Mouse (Mus musculus) embryonic facial prominence, embryonic 13.5 days (tissue): Measurements from ENCODE around the gene Orai3. TPM values are rescaled to one million over a fixed set of nuclear protein-coding genes. Genes with fewer than 3 reads are reported as not detected.

Source experiments
- ATAC-seq: fragments of 200-750 bp; cut with Nextera tagmentation; 2 replicates; pipeline ENCODE4 v1.8.0; 2017; ENCODE audit warnings: low read depth; ENCODE audit not compliant: insufficient number of reproducible peaks, insufficient read depth, low FRiP score, low TSS enrichment
- H3K27ac ChIP-seq: fragments of 300-500 bp; sonication (generic); 2 replicates; pipeline ENCODE4 v1.5.1; 2015; ENCODE audit warnings: moderate library complexity, mild to moderate bottlenecking, inconsistent platforms
- H3K27me3 ChIP-seq: fragments of 300-500 bp; sonication (generic); 2 replicates; pipeline ENCODE4 v1.6.1; 2015; ENCODE audit warnings: mild to moderate bottlenecking, inconsistent platforms
- H3K36me3 ChIP-seq: fragments of 300-500 bp; sonication (generic); 2 replicates; pipeline ENCODE4 v1.6.1; 2015; ENCODE audit warnings: mild to moderate bottlenecking, inconsistent platforms
- H3K4me1 ChIP-seq: fragments of 300-500 bp; sonication (generic); 2 replicates; pipeline ENCODE4 v1.6.1; 2015; ENCODE audit warnings: inconsistent platforms
- H3K4me2 ChIP-seq: fragments of 300-500 bp; sonication (generic); 2 replicates; pipeline ENCODE4 v1.6.1; 2015; ENCODE audit warnings: moderate library complexity, mild to moderate bottlenecking, inconsistent platforms
- H3K4me3 ChIP-seq: fragments of 300-500 bp; sonication (generic); 2 replicates; pipeline ENCODE4 v1.5.1; 2015; ENCODE audit warnings: mild to moderate bottlenecking, inconsistent platforms
- H3K9ac ChIP-seq: fragments of 300-500 bp; sonication (generic); 2 replicates; pipeline ENCODE4 v1.6.1; 2015; ENCODE audit warnings: mild to moderate bottlenecking, inconsistent platforms
- H3K9me3 ChIP-seq: fragments of 300-500 bp; sonication (generic); 2 replicates; pipeline ENCODE4 v1.6.1; 2016; ENCODE audit warnings: inconsistent platforms
- WGBS: fragments of 180-500 bp; shearing (Covaris S2); methylation state at CpG from one replicate; pipeline ENCODE4 v1.1.7; 2015; ENCODE audit warnings: mixed read lengths; 5-methylcytosine and 5-hydroxymethylcytosine counted together
- polyA plus RNA-seq: library from polyadenylated mRNA; unstranded; fragments of >200 nt; fragmentation: Nextera tagmentation; extraction: Ambion mirVana; gene quantifications from 2 replicates; pipeline ENCODE4 v1.2.1, GENCODE M21; 2015

Gene Orai3
- polyA plus RNA-seq, 1 experiment from 2014 or later, result 16.4 TPM

GRCm38 (mm10) chr7:127815954-127816821, 46.6 kb downstream of the Orai3 start:
- 52% methylated on average over 15 of the region's 15 CpGs for WGBS
- Histone ChIP-seq H3K4me1 (peaks cover 6% of the 10 kb centered on the region), H3K27me3 (no peaks in the 10 kb centered on the region), H3K9ac (peak overlapping the region; percentile 41), H3K36me3 (peaks cover 32% of the 10 kb centered on the region), H3K4me3 (no peak overlapping the region), H3K4me2 (no peak overlapping the region), H3K9me3 (no peaks in the 10 kb centered on the region), H3K27ac (0 out of 2 replicates have a peak overlapping the region, but pooled peaks have one; percentile 8)
- ATAC-seq, result no peak

- H3K4me3 ChIP-seq, result no peak overlapping the region
- WGBS, result 83% methylated on average over 7 of the region's 7 CpGs
- no peaks in the 10 kb centered on the region for H3K27me3 ChIP-seq
- no peak overlapping the region for H3K27ac ChIP-seq
- H3K9me3 ChIP-seq, result no peaks in the 10 kb centered on the region
- H3K4me1 ChIP-seq, result peaks cover 9% of the 10 kb centered on the region
- no peak overlapping the region for H3K9ac ChIP-seq
- H3K4me2 ChIP-seq, result no peak overlapping the region
- ATAC-seq, result no peak
- H3K36me3 ChIP-seq, result peaks cover 28% of the 10 kb centered on the region
These were observed 47.4 kb downstream of the Orai3 start for GRCm38 (mm10) chr7:127817053-127817452.

DNA sequence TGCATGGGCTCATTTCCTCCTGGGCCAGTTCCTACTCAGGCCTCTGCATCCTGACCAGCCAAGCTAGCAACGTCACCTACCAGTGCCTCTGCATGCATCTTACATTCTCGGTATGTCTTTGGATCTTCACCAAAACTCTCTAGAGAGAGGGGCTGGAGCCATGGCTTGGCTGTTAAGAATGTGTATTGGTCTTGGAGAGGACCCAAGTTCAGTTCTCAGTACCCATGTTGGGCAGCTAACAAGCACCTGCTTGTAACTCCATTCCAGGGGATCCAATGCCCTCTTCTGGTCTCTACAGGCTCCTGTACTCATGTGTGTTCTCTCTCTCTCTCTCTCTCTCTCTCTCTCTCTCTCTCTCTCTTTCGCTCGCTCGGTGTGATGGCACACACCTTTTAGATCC, 48.2 kb downstream of the Orai3 start:
- no peaks in the 10 kb centered on the region for H3K27me3 ChIP-seq
- no peaks in the 10 kb centered on the region for H3K9me3 ChIP-seq
- H3K4me3 ChIP-seq, result no peak overlapping the region
- H3K27ac ChIP-seq, result no peak overlapping the region
- peaks cover 21% of the 10 kb centered on the region for H3K36me3 ChIP-seq
- no peak for ATAC-seq
- H3K9ac ChIP-seq, result no peak overlapping the region
- H3K4me1 ChIP-seq, result peaks cover 16% of the 10 kb centered on the region
- H3K4me2 ChIP-seq, result no peak overlapping the region
- 96% methylated on average over 5 of the region's 5 CpGs for WGBS

- Histone ChIP-seq H3K27ac (no peak overlapping the region; the same call in 1 of the 2 replicates), H3K9ac (no peak overlapping the region)
These were observed 51.4 kb downstream of the Orai3 start for GRCm38 (mm10) chr7:127820836-127821509.

GRCm38 (mm10) chr7:127822494-127822893, 52.9 kb downstream of the Orai3 start:
- H3K36me3 ChIP-seq, result peaks cover 2% of the 10 kb centered on the region; the same call in 1 of the 2 replicates
- ATAC-seq, result no peak
- no peaks in the 10 kb centered on the region for H3K9me3 ChIP-seq
- no peak overlapping the region for H3K4me3 ChIP-seq
- H3K4me2 ChIP-seq, result peak overlapping the region; percentile 72; the same call in 1 of the 2 replicates
- H3K27me3 ChIP-seq, result no peaks in the 10 kb centered on the region
- H3K9ac ChIP-seq, result no peak overlapping the region
- H3K4me1 ChIP-seq, result peaks cover 30% of the 10 kb centered on the region
- H3K27ac ChIP-seq, result no peak overlapping the region
- 85% methylated on average over 3 of the region's 3 CpGs for WGBS

More at GRCm38 (mm10) chr7:127820836-127821509, 51.4 kb downstream of the Orai3 start:
- Histone ChIP-seq H3K9me3 (no peaks in the 10 kb centered on the region), H3K4me3 (no peak overlapping the region), H3K36me3 (no peaks in the 10 kb centered on the region; the same call in 1 of the 2 replicates), H3K27me3 (no peaks in the 10 kb centered on the region), H3K4me1 (peaks cover 34% of the 10 kb centered on the region), H3K4me2 (no peak overlapping the region)
- 51% methylated on average over 13 of the region's 13 CpGs for WGBS
- no peak for ATAC-seq

GRCm38 (mm10) chr7:127823236-127824171, 53.9 kb downstream of the Orai3 start:
- WGBS, result 67% methylated on average over 11 of the region's 11 CpGs
- H3K4me1 ChIP-seq, result peaks cover 30% of the 10 kb centered on the region
- H3K27ac ChIP-seq, result peak overlapping the region; percentile 72
- peak overlapping the region; percentile 86 for H3K9ac ChIP-seq
- ATAC-seq, result no peak
- H3K4me3 ChIP-seq, result peak overlapping the region; percentile 73
- 0 out of 2 replicates have a peak, but pooled peaks cover 2% of the 10 kb centered on the region for H3K36me3 ChIP-seq
- peak overlapping the region; percentile 72 for H3K4me2 ChIP-seq
- H3K9me3 ChIP-seq, result no peaks in the 10 kb centered on the region
- H3K27me3 ChIP-seq, result no peaks in the 10 kb centered on the region

DNA sequence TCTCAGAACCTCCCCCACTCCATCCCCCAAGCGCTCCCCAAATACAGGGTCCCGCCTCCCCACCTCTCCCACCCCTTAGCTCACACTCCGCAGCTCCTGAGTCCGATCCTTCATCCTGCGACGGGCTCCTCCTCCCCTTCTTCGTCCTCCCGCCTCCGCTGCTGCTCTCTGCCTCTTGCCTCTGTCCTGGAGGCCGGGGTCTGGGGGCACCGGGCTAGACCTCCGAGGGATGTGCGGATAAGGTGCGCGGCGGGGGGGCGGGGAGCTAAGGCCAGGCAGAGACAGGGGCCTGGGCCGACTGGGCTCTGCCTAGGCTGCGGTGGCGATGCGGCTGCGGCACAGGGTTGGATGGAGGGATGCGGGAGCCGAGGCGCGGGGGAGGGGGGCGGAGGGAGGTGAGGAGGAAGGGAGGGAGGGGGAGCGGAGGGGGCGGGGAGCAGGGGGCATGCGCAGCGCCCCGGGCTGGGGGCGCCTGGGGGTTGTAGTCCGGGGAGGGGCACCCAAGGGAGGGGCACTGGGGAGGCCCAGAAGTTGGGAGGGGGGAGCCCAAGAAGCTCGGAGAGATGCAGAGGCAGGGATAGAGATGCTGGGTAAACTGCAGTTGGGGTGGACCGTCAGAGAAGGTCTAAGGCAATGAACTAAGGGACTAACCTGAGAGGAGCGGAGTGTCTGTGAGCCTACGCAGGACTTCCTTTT, 54.7 kb downstream of the Orai3 start, which contains the start of the genes Stx4a and Stx1b:
TSS of gene Stx4a (plus strand) at position 119 of the 696 bp plus-strand sequence.
TSS of gene Stx1b (minus strand) at position 374 of the 696 bp plus-strand sequence.
- Histone ChIP-seq H3K27me3 (no peaks in the 10 kb centered on the region), H3K9me3 (no peaks in the 10 kb centered on the region), H3K9ac (peak within 1 kb of the TSS; percentile 86), H3K36me3 (0 out of 2 replicates have a peak, but pooled peaks cover 2% of the 10 kb centered on the region), H3K4me2 (peak within 1 kb of the TSS; percentile 72), H3K27ac (peak within 1 kb of the TSS; percentile 72), H3K4me1 (peaks cover 30% of the 10 kb centered on the region), H3K4me3 (peak within 1 kb of the TSS; percentile 73)
- peak; percentile 74 for ATAC-seq
- 4% methylated on average over 33 of the region's 38 CpGs for WGBS

Other genes starting within 250 kb of the Orai3 start
- 7.0 and 8.1 TPM in 2 replicates for gene Tmem265, start 208.4 kb upstream of the Orai3 start, polyA plus RNA-seq
- 39.7 and 40.6 TPM in 2 replicates for gene Phkg2, start 196.5 kb upstream of the Orai3 start, polyA plus RNA-seq
- 8.8 and 12.1 TPM in 2 replicates for gene Ccdc189, start 181.2 kb upstream of the Orai3 start, polyA plus RNA-seq
- gene Rnf40, start 181.0 kb upstream of the Orai3 start, polyA plus RNA-seq, result 51.2 and 58.1 TPM in 2 replicates
- gene Zfp629, start 154.0 kb upstream of the Orai3 start, polyA plus RNA-seq, result 15.8 and 18.8 TPM in 2 replicates
- 78.0 and 96.8 TPM in 2 replicates for gene Bcl7c, start 60.9 kb upstream of the Orai3 start, polyA plus RNA-seq
- gene Ctf1, start 57.1 kb upstream of the Orai3 start, polyA plus RNA-seq, result 29.8 and 32.6 TPM in 2 replicates
- gene Ctf2, start 37.6 kb upstream of the Orai3 start, polyA plus RNA-seq, result 0.60 and 0.69 TPM in 2 replicates
- gene Fbxl19, start 25.3 kb upstream of the Orai3 start, polyA plus RNA-seq, result 7.5 and 8.7 TPM in 2 replicates
- 27.0 and 33.2 TPM in 2 replicates for gene Setd1a, start 6.9 kb downstream of the Orai3 start, polyA plus RNA-seq
- not detected in 2 replicates for gene Gm49388, start 15.8 kb downstream of the Orai3 start, polyA plus RNA-seq
- gene Hsd3b7, start 30.8 kb downstream of the Orai3 start, polyA plus RNA-seq, result 15.0 and 15.2 TPM in 2 replicates
- 61.0 and 73.1 TPM in 2 replicates for gene Stx4a, start 54.5 kb downstream of the Orai3 start, polyA plus RNA-seq
- 7.4 and 8.7 TPM in 2 replicates for gene Stx1b, start 54.7 kb downstream of the Orai3 start, polyA plus RNA-seq
- 11.4 and 12.3 TPM in 2 replicates for gene Zfp646, start 106.4 kb downstream of the Orai3 start, polyA plus RNA-seq
- 24.9 and 28.2 TPM in 2 replicates for gene Zfp668, start 107.0 kb downstream of the Orai3 start, polyA plus RNA-seq
- gene Prss53, start 121.2 kb downstream of the Orai3 start, polyA plus RNA-seq, result 1.4 and 1.5 TPM in 2 replicates
- gene Gm21974, start 125.6 kb downstream of the Orai3 start, polyA plus RNA-seq, result not detected in 2 replicates
- 136 and 137 TPM in 2 replicates for gene Vkorc1, start 125.8 kb downstream of the Orai3 start, polyA plus RNA-seq
- gene Bckdk, start 134.3 kb downstream of the Orai3 start, polyA plus RNA-seq, result 83.2 and 96.8 TPM in 2 replicates
- gene Kat8, start 142.7 kb downstream of the Orai3 start, polyA plus RNA-seq, result 45.6 and 52.3 TPM in 2 replicates
- gene Prss8, start 160.3 kb downstream of the Orai3 start, polyA plus RNA-seq, result 8.7 and 14.0 TPM in 2 replicates
- gene Prss36, start 176.9 kb downstream of the Orai3 start, polyA plus RNA-seq, result 10.5 and 10.6 TPM in 2 replicates
- gene Fus, start 197.6 kb downstream of the Orai3 start, polyA plus RNA-seq, result 540 and 577 TPM in 2 replicates
- gene Pycard, start 224.1 kb downstream of the Orai3 start, polyA plus RNA-seq, result 34.3 and 39.2 TPM in 2 replicates
- gene Trim72, start 234.1 kb downstream of the Orai3 start, polyA plus RNA-seq, result 0.18 TPM in 1 of 2 replicates, not detected in the other